Mouse (Mus musculus) MEL-GATA-1-ER (cell line): Measurements from ENCODE around the gene Gcm1.

ENCODE experiments used
- DNase-seq: peaks from one replicate; pipeline ENCODE4 v3.0.0-alpha.2; 2012; ENCODE audit warnings: low read depth; ENCODE audit errors: extremely low read depth

Gcm1 gene

GRCm38 (mm10) chr9:78100956-78101355 lies 49.2 kb downstream of the Gcm1 start:
- DNase-seq = peak; percentile 92

- no peak for DNase-seq
Observed at GRCm38 (mm10) chr9:78101431-78101830, 49.7 kb downstream of the Gcm1 start.

DNA sequence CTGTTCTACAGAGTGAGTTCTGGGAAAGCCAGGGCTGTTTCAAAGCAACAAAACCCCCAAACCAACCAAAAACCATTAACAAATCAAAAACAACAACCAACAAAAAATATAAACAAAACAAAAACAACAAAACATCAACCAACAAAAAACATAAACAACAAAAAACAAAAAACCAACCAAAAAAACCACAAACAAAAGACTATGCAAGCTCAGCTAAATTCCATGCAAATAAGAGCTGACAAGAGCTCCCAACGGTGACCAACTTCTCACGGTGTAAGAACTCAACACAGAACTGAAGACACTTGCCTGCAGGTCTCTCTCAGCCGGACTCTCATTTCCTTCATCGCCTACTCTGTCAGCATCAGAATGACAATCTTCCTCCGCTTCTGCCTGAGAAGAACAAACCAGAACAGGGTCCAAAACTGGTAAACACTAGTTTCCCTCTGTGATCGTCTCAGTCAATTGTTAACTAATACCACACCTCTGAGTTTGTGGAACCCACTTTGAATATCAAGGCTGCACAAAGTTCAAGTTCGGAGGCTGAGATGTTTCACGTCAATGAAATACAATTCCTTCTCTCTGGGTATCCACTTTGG lies 52.3 kb downstream of the Gcm1 start:
- DNase-seq = no peak

GRCm38 (mm10) chr9:78104973-78105372 lies 53.2 kb downstream of the Gcm1 start:
- DNase-seq = peak; percentile 57

DNA sequence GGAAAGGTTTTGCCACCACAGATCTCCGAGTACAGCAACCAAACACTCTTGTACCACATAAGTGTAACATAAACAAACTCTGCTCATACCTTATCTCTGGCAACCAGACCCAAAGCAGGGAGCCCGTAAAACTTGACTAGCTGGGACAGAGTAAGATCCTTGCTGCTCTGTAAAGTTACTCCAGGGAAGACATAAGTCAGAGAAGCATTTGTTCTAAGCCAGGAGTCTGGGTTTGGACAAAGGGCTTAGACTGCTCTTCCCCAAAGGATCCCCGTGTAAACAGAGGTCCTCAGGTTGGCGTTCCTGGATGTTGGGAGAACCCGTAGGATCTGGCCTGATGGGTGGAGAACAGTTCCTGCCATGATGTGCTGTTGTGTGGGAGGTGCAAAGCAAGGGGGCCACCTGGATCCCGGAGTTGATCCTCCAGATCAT lies 53.8 kb downstream of the Gcm1 start:
- DNase-seq = peak; percentile 85

DNA sequence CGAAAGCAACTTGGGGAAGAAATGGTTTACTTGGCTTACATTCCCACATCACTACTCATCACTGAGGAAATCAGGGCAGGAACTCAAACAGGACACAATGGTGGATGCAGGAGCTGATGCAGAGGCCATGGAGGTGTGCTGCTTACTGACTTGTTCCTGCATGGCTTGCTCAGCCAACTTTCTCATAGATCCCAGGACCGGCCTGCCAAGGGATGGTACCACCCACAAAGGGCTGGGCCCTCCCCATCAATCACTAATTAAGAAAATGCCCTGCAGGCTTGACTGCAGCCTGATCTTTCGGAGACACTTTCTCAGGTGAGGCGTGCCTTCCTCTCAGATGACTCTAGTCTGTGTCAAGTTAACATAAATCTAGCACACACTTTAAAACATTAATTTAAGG lies 55.1 kb downstream of the Gcm1 start:
- no peak for DNase-seq

- DNase-seq = peak; percentile 56
Observed at GRCm38 (mm10) chr9:78107582-78107911, 55.8 kb downstream of the Gcm1 start.

- DNase-seq = no peak
Observed at GRCm38 (mm10) chr9:78107912-78108795, 56.4 kb downstream of the Gcm1 start.

GRCm38 (mm10) chr9:78108796-78109239 lies 57.1 kb downstream of the Gcm1 start, which contains the start of the genes Fbxo9 and Ick:
Gene Fbxo9, minus strand, starts transcription at chr9:78109065.
Gene Ick, plus strand, starts transcription at chr9:78109192.
- DNase-seq = peak; percentile 96

DNA sequence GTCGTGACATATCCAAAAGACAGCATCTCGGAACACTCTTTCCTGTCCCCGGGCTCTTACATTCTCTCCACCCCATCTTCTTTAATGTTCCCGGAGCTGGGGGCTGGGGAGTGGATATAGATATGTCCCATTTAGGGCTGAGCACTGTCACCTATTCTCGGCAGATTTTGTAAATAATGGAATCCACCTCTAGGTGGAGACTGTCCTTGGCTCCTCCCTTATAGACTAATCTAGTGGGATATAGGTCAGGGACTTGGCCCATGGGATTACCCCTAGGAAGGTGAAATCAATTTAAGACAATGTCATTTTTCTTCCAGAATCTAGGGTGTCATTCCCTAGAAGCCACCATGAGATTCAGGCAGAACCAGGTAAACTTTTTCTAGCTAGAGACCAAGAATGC lies 57.9 kb downstream of the Gcm1 start:
- peak; percentile 58 for DNase-seq

GRCm38 (mm10) chr9:78111456-78111855 lies 59.7 kb downstream of the Gcm1 start:
- DNase-seq = peak; percentile 68

GRCm38 (mm10) chr9:78112770-78113537 lies 61.2 kb downstream of the Gcm1 start:
- DNase-seq = peak; percentile 59

DNA sequence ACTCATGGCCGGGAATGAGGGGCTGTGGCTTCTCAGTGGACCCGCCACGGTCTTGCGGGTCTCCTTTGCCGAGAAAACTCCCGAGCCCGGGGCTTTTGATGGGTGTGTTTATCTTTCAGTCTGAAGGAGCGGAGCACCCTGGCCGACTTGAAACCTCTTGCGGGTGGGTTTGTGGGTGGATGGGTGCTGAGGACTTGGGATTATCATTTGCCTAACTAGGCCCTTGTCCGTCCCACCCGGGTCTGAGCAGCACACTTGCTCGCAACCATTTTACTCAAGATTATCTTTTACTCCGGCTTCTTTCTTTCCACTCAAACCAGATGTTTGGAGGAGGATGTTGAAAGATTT lies 61.8 kb downstream of the Gcm1 start:
- no peak for DNase-seq
